Mouse (Mus musculus) frontal cortex, postnatal 14 days (tissue): ENCODE data around the gene 9030624G23Rik.
"Not testable (repeated sequence)": the region's sequence is repeated elsewhere in the genome, so short reads cannot be mapped to it uniquely, and the experiment has no call there.

Experiments
- DNase-seq, 2 experiments: peaks; one replicate each; pipeline ENCODE4 v3.0.0; 2022; ENCODE audit warnings: low spot score in 2 of 2

Gene 9030624G23Rik

DNA sequence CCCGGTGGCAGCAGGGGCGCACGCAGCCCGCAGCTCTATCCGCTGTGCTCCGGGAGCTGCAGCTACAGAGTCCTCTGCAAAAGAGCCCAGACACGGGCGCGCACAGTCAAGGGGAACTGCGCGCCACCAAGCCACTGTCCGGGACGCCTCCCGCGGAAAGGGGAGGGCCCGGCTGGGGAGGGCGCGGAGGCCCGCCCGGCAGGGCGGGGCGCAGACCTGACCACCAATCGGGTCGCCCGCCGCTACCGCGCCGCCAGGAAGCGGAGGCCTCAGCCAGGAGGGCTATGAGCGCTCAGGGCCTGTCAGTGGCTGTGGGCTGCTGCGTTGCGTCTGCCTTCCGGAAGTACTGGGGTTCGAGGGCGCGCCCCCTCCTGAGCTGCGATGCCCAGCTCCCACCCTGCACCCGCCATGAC lies at the start of gene 9030624G23Rik:
TSS of gene 9030624G23Rik (minus strand) at position 139 of the 413 bp plus-strand sequence.
- peak; percentile 19 to 29 for DNase-seq

DNA sequence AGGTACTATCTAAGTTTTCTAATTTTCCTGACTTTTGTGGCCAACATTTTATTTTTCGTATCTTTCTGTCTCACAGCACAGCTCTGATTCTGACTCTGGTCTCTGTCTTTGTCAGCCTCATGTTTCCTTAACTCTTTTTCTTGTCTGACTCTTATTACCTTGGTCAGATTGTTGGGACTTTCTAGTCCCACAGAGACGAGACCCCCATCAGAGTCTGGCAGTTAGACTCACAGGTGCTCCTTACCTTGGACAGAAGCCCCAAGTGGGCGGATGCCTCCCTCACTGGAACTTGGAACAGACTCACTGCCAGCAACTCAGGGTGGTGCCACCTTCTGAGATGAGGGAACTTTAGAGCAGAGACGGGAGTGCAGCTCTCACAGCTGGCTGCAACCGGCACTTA lies 13.9 kb downstream of the 9030624G23Rik start:
- DNase-seq, result not testable (repeated sequence)
